Mouse (Mus musculus) G1E (cell line): ENCODE measurements at regions not wholly inside any gene's neighbourhood (a gene's known extent, or its start where the extent isn't known, plus 50 kb on each side); places are given as distances from the start of the nearest gene placed in this dataset.

Source experiments
- CTCF ChIP-seq: IDR thresholded peaks from 2 replicates; pipeline ENCODE4 v1.5.1; 2012; ENCODE audit warnings: low read depth, low read length, inconsistent platforms, mixed read lengths
- GATA1 ChIP-seq: IDR thresholded peaks from 2 replicates; pipeline ENCODE4 v1.6.1; 2012; ENCODE audit warnings: borderline replicate concordance, low read length, inconsistent platforms, mixed read lengths
- POLR2AphosphoS5 ChIP-seq: IDR thresholded peaks from 2 replicates; pipeline ENCODE4 v1.6.1; 2012; ENCODE audit warnings: low read depth, low read length, inconsistent platforms; ENCODE audit not compliant: insufficient replicate concordance
- TAL1 ChIP-seq: conservative IDR thresholded peaks from 2 replicates; pipeline ENCODE4 v1.6.1; 2012; ENCODE audit warnings: low read depth, low read length, inconsistent platforms, mixed read lengths

DNA sequence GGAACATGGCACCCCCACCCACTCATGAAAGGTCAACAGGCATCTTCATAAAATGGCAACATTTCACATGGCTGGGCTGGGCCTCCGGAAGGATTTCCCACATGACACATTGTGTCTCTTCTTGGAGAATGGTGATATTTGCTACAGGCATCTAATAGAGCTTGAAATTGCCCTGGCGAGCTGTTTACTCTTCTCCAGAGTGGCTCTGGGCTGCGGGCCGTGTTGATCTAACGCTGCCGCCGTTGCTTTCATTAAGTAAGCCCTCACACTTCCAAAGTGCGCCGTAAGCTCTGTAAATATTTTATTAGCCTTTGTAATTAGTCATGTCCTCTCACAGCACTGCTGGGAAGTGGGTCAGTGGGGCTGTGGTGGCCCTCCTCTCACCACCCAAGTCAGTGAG, 164.4 kb upstream of the Ctnnb1 start:
- TF ChIP-seq TAL1 (no peak), CTCF (no peak), GATA1 (no peak), POLR2AphosphoS5 (no peak)
